Mouse (Mus musculus) neural tube, embryonic 12.5 days (tissue): Measurements from ENCODE around the gene Cd151. TPM values are rescaled to one million over a fixed set of nuclear protein-coding genes. Genes with fewer than 3 reads are reported as not detected.
A peak's percentile ranks its signal among the peaks of the same experiment; 100 is the strongest.

Experiments
- ATAC-seq: fragments of 200-750 bp; cut with Nextera tagmentation; 2 replicates; pipeline ENCODE4 v1.8.0; 2017; ENCODE audit warnings: low read depth, mild to moderate bottlenecking, moderate TSS enrichment, moderate library complexity; ENCODE audit not compliant: low FRiP score
- H3K27ac ChIP-seq: fragments of 300-500 bp; sonication (generic); 2 replicates; pipeline ENCODE4 v1.5.1; 2016
- H3K27me3 ChIP-seq: fragments of 300-500 bp; sonication (generic); replicated peaks from 2 replicates; pipeline ENCODE4 v1.6.1; 2016; ENCODE audit warnings: mild to moderate bottlenecking
- H3K36me3 ChIP-seq: fragments of 300-500 bp; sonication (generic); 2 replicates; pipeline ENCODE4 v1.6.1; 2016; ENCODE audit warnings: mild to moderate bottlenecking
- H3K4me1 ChIP-seq: fragments of 300-500 bp; sonication (generic); 2 replicates; pipeline ENCODE4 v1.6.1; 2016
- H3K4me2 ChIP-seq: fragments of 300-500 bp; sonication (generic); replicated peaks from 2 replicates; pipeline ENCODE4 v1.6.1; 2016; ENCODE audit warnings: mild to moderate bottlenecking
- H3K4me3 ChIP-seq: fragments of 300-500 bp; sonication (generic); 2 replicates; pipeline ENCODE4 v1.5.1; 2016
- H3K9ac ChIP-seq: fragments of 300-500 bp; sonication (generic); 2 replicates; pipeline ENCODE4 v1.6.1; 2016; ENCODE audit warnings: mild to moderate bottlenecking
- H3K9me3 ChIP-seq: fragments of 300-500 bp; sonication (generic); 2 replicates; pipeline ENCODE4 v1.6.1; 2016; ENCODE audit warnings: mild to moderate bottlenecking
- WGBS: fragments of 180-500 bp; shearing (Covaris S2); methylation state at CpG from one replicate; pipeline ENCODE4 v1.1.7; 2016; 5-methylcytosine and 5-hydroxymethylcytosine counted together
- polyA plus RNA-seq: library from polyadenylated mRNA; unstranded; fragments of >200 nt; fragmentation: Nextera tagmentation; extraction: Ambion mirVana; gene quantifications from 2 replicates; pipeline ENCODE4 v1.2.1, GENCODE M21; 2016

The Cd151 gene
- polyA plus RNA-seq, 1 experiment from 2014 or later, result 20.6 TPM

DNA sequence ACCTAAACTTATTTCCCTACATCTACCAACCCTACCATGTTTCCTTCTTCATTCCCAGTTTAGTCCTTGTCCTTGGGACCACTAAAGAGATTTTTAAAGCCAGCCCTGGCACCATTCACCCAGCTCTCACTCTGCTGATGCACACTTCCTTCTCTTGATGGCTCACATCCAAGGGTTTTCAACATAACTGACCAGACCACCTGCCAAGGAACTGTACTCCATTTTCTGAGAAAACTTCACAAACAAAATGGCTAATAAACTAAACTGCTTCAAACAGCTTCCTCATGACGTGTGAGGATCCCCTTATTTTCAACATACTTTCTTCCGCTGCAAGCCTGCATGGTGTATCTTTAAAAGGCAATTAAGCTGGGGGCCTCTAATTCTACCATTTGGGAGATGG lies 13.6 kb upstream of the Cd151 start:
- WGBS, result 79% methylated on average over 2 of the region's 2 CpGs
- Histone ChIP-seq H3K4me3 (no peak overlapping the region), H3K27ac (no peak overlapping the region), H3K9ac (no peak overlapping the region), H3K4me2 (no peak overlapping the region), H3K36me3 (peaks cover 35% of the 10 kb centered on the region), H3K4me1 (peaks cover 22% of the 10 kb centered on the region), H3K9me3 (no peaks in the 10 kb centered on the region), H3K27me3 (no peaks in the 10 kb centered on the region)
- no peak for ATAC-seq

DNA sequence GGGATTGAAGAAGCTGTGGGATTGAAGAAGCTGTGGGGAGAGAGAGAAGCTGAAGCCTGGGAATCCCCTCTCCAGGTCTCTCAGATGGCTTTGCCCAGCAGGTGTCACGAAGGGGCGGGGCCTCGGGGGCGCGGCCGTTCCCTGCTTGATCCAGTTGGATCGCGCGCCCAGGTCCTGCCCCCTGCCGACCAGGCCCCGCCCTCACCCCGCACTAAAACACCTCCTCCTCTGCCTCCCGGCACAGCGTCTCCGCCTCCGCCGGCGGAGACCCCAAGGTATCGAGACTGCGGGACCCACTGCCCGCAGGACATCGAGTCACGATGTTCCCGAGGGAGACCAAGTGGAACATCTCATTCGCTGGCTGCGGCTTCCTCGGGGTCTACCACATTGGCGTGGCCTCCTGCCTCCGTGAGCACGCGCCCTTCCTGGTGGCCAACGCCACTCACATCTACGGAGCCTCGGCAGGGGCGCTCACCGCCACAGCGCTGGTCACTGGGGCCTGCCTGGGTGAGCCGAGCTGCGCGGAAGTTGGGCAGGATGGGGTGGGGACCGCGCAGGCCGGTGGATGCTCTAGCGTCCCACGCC lies 12.1 kb upstream of the Cd151 start, which contains the start of gene Pnpla2:
Gene Pnpla2 (plus strand): TSS at position 232 of the 585 bp plus-strand sequence.
- under 1% methylated on average over 45 of the region's 45 CpGs for WGBS
- Histone ChIP-seq H3K36me3 (peaks cover 35% of the 10 kb centered on the region), H3K27me3 (peaks cover 9% of the 10 kb centered on the region), H3K4me3 (peak within 1 kb of the TSS; percentile 60), H3K4me2 (peak within 1 kb of the TSS; percentile 97), H3K4me1 (peaks cover 17% of the 10 kb centered on the region), H3K27ac (no peak within 1 kb of the TSS), H3K9ac (peak within 1 kb of the TSS; percentile 73), H3K9me3 (no peaks in the 10 kb centered on the region)
- ATAC-seq, result peak; percentile 78

DNA sequence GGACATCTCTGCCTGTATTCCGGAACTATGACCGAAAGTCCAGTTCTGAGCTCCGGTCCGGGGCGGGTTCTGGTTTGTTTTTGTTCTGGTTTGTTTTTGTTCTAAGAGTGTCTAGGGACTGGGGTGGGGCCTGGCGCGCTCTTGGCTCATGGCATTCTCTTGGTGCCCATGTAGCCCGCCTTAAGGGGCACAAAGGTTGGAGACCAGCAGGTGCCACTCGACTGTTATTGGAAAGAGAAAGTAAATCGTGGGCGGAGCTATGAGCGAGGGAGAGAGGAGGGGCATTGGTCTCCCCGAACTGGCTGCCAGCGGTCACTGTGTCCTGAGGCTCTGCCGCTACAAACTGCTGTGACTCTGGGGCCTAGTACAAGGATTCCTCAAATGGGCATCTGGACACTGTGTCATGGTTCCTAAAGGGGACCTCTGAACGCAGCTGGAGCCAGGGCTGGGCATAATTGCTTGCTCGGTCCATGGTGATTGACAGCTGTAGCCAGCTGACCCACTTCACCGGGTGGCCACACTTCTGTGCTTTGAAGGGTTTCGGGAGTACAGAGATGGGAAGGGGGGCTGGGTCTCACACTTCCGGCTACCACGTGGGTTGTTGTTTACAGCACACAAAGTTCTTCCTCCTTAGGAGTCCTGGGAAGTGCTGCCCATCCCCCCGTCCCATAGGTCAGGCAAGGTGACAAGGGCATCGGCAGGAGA lies 11.4 kb upstream of the Cd151 start:
- peaks cover 17% of the 10 kb centered on the region for H3K4me1 ChIP-seq
- WGBS, result 2% methylated on average over 23 of the region's 23 CpGs

DNA sequence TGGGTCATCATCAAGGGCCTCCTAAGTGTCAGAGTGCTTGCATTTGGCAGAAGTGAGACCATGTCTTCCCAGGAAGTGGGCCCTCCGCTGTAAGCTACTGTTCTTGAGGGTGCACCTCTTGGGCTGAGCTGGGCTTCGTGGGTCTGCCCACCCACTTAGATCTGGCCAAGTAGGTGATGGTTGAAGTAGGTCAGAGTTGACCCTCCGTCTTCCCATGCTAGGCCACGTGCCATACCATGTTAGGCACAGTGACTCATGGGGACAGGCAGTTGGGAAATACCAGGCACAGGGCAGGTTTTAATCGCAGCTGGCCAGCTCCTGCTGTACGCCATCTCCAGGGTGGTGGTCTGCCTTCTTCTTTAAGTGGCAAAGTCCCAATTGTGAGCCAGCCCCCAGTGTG lies 10.5 kb upstream of the Cd151 start:
- H3K4me1 ChIP-seq, result peaks cover 22% of the 10 kb centered on the region
- H3K9ac ChIP-seq, result no peak overlapping the region
- 92% methylated on average over 6 of the region's 6 CpGs for WGBS
- H3K27ac ChIP-seq, result no peak overlapping the region
- peaks cover 19% of the 10 kb centered on the region for H3K36me3 ChIP-seq
- H3K9me3 ChIP-seq, result no peaks in the 10 kb centered on the region
- H3K4me2 ChIP-seq, result peak overlapping the region; percentile 97; the same call in 1 of the 2 replicates
- ATAC-seq, result no peak
- no peak overlapping the region for H3K4me3 ChIP-seq
- H3K27me3 ChIP-seq, result peaks cover 26% of the 10 kb centered on the region

More for the DNA sequence above, 11.4 kb upstream of the Cd151 start:
- Histone ChIP-seq H3K27me3 (peaks cover 16% of the 10 kb centered on the region), H3K4me3 (peak overlapping the region; percentile 60), H3K9me3 (no peaks in the 10 kb centered on the region), H3K4me2 (peak overlapping the region; percentile 97), H3K27ac (no peak overlapping the region), H3K9ac (peak overlapping the region; percentile 73), H3K36me3 (peaks cover 28% of the 10 kb centered on the region)
- ATAC-seq, result peak; percentile 54

DNA sequence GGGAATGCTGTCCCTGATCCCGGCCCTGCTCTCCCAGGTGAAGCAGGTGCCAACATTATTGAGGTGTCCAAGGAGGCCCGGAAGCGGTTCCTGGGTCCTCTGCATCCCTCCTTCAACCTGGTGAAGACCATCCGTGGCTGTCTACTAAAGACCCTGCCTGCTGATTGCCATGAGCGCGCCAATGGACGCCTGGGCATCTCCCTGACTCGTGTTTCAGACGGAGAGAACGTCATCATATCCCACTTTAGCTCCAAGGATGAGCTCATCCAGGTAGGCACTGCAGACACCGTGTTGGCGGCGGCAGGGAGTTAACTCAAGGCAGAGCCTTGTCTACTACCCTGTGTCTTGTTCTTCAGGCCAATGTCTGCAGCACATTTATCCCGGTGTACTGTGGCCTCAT lies 10.0 kb upstream of the Cd151 start:
- peaks cover 14% of the 10 kb centered on the region for H3K36me3 ChIP-seq
- H3K4me1 ChIP-seq, result peaks cover 26% of the 10 kb centered on the region
- ATAC-seq, result no peak
- 95% methylated on average over 14 of the region's 14 CpGs for WGBS
- no peak overlapping the region for H3K4me2 ChIP-seq
- no peak overlapping the region for H3K9ac ChIP-seq
- no peak overlapping the region for H3K27ac ChIP-seq
- H3K27me3 ChIP-seq, result peaks cover 31% of the 10 kb centered on the region
- H3K9me3 ChIP-seq, result no peaks in the 10 kb centered on the region
- H3K4me3 ChIP-seq, result no peak overlapping the region

DNA sequence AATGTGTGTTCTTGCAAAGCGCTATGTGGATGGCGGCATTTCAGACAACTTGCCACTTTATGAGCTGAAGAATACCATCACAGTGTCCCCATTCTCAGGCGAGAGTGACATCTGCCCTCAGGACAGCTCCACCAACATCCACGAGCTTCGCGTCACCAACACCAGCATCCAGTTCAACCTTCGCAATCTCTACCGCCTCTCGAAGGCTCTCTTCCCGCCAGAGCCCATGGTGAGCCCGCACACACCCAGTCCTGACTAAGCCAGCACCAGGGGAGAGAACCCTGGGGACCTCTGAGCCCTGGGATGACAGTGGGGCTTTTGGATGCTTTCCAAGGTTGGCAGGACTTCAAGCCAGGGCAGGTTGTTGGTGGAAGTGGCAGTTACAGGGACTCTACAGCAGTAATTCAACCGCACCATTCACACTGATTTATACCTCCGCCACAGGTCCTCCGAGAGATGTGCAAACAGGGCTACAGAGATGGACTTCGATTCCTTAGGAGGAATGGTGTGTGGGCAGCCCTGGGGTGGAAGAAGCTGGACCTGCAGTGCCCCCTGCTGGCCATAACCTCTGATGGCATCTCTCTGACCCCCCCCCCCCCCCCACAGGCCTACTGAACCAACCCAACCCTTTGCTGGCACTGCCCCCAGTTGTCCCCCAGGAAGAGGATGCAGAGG lies 9.1 kb upstream of the Cd151 start:
- peaks cover 40% of the 10 kb centered on the region for H3K27me3 ChIP-seq
- 77% methylated on average over 15 of the region's 15 CpGs for WGBS

DNA sequence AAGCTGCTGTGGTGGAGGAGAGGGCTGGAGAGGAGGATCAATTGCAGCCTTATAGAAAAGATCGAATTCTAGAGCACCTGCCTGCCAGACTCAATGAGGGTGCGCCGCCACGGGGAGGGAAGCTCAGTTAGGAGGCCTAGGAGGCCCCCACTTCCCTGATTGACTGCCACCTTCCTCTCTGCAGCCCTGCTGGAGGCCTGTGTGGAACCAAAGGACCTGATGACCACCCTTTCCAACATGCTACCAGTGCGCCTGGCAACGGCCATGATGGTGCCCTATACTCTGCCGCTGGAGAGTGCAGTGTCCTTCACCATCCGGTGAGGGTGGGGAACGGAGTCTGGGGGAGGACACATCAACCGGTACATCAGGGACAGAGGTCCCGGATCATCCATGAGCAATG lies 8.5 kb upstream of the Cd151 start:
- no peak for ATAC-seq
- peaks cover 45% of the 10 kb centered on the region for H3K27me3 ChIP-seq
- 92% methylated on average over 11 of the region's 11 CpGs for WGBS

More for the DNA sequence above, 9.1 kb upstream of the Cd151 start:
- no peaks in the 10 kb centered on the region for H3K9me3 ChIP-seq
- no peak for ATAC-seq
- no peak overlapping the region for H3K9ac ChIP-seq
- H3K27ac ChIP-seq, result no peak overlapping the region
- H3K36me3 ChIP-seq, result peaks cover 12% of the 10 kb centered on the region
- H3K4me1 ChIP-seq, result peaks cover 26% of the 10 kb centered on the region
- no peak overlapping the region for H3K4me3 ChIP-seq
- H3K4me2 ChIP-seq, result no peak overlapping the region

DNA sequence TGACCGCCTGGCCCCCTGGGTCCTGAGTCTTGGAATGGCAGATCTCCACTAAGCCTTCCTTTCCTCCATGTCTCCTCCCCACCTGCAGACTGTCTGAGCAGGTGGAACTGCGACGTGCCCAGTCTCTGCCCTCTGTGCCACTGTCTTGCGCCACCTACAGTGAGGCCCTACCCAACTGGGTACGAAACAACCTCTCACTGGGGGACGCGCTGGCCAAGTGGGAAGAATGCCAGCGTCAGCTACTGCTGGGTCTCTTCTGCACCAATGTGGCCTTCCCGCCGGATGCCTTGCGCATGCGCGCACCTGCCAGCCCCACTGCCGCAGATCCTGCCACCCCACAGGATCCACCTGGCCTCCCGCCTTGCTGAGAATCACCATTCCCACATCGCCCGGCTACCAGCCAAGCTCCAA lies 7.9 kb upstream of the Cd151 start:
- H3K4me3 ChIP-seq, result no peak overlapping the region
- no peak overlapping the region for H3K9ac ChIP-seq
- no peak for ATAC-seq
- H3K36me3 ChIP-seq, result peaks cover 12% of the 10 kb centered on the region
- no peaks in the 10 kb centered on the region for H3K9me3 ChIP-seq
- H3K4me1 ChIP-seq, result peaks cover 26% of the 10 kb centered on the region
- WGBS, result 91% methylated on average over 17 of the region's 17 CpGs
- no peak overlapping the region for H3K27ac ChIP-seq
- peaks cover 51% of the 10 kb centered on the region for H3K27me3 ChIP-seq
- no peak overlapping the region for H3K4me2 ChIP-seq

More for the DNA sequence above, 8.5 kb upstream of the Cd151 start:
- Histone ChIP-seq H3K4me3 (no peak overlapping the region), H3K4me2 (no peak overlapping the region), H3K27ac (no peak overlapping the region), H3K9me3 (no peaks in the 10 kb centered on the region), H3K36me3 (peaks cover 12% of the 10 kb centered on the region), H3K9ac (no peak overlapping the region), H3K4me1 (peaks cover 26% of the 10 kb centered on the region)

DNA sequence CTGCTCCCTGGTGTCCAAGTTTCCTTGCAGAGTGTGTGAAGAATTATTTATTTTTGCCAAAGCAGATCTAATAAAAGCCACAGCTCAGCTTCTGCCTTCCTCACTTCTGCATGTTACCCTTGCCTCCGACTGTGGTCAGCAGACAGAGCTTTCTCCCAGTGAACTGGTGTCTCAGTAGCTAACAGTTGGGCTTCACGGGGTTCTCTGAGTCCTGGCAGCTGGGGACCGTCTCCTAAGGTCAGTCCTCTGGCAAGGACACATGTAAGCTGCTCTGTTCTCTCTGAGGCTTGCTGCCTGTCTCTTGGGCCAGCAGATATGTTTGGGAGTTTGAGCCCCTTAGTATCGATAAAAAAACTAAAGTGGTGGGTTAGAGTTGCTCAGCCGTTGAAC lies 7.2 kb upstream of the Cd151 start:
- Histone ChIP-seq H3K4me2 (no peak overlapping the region), H3K36me3 (peaks cover 12% of the 10 kb centered on the region), H3K27me3 (peaks cover 58% of the 10 kb centered on the region), H3K4me3 (no peak overlapping the region), H3K9ac (no peak overlapping the region), H3K27ac (no peak overlapping the region), H3K9me3 (no peaks in the 10 kb centered on the region), H3K4me1 (peaks cover 23% of the 10 kb centered on the region)
- WGBS, result 77% methylated on average over 5 of the region's 5 CpGs
- ATAC-seq, result no peak

DNA sequence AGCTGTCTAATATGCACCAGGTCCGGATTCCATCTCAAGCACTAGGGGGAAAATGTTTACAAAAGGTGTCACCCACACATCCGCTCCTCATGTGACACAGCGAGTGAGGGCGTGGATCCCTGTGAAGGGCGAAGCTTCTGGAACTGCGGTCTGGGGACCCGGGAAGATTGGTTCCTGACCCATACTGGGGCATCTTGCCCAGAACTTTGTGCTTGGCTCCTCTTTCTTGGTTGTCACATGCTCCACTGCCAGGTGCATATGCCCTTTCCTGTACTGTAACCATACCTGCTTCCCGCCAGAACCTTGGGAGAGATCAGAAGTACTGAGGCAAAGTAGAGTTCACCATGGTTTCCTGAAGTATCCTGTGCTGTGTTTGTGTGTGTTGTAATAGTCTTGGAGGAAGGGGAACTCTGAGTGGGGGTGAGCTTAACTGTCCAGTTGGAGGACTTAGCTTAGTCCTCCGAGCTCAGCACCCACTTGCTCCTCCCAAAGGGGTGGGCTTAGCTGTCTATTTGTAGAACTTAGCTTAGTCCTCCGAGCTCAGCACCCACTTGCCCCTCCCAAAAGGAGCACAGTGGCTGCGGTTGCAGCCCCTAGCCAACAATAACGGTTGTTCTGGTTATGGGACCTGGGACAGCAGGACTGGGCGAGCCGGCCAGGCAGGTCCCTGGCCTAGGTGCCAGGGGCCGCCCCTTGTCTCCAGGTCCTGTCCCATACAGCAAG lies 6.6 kb upstream of the Cd151 start, which contains the start of gene Cracr2b:
Gene Cracr2b (plus strand): TSS at position 704 of the 723 bp plus-strand sequence.
- 77% methylated on average over 15 of the region's 15 CpGs for WGBS
- Histone ChIP-seq H3K4me2 (peak within 1 kb of the TSS; percentile 60), H3K27me3 (peaks cover 64% of the 10 kb centered on the region), H3K36me3 (peaks cover 12% of the 10 kb centered on the region), H3K4me3 (peak within 1 kb of the TSS; percentile 30), H3K27ac (no peak within 1 kb of the TSS), H3K4me1 (peaks cover 23% of the 10 kb centered on the region), H3K9ac (peak within 1 kb of the TSS; percentile 51), H3K9me3 (no peaks in the 10 kb centered on the region)
- no peak for ATAC-seq

DNA sequence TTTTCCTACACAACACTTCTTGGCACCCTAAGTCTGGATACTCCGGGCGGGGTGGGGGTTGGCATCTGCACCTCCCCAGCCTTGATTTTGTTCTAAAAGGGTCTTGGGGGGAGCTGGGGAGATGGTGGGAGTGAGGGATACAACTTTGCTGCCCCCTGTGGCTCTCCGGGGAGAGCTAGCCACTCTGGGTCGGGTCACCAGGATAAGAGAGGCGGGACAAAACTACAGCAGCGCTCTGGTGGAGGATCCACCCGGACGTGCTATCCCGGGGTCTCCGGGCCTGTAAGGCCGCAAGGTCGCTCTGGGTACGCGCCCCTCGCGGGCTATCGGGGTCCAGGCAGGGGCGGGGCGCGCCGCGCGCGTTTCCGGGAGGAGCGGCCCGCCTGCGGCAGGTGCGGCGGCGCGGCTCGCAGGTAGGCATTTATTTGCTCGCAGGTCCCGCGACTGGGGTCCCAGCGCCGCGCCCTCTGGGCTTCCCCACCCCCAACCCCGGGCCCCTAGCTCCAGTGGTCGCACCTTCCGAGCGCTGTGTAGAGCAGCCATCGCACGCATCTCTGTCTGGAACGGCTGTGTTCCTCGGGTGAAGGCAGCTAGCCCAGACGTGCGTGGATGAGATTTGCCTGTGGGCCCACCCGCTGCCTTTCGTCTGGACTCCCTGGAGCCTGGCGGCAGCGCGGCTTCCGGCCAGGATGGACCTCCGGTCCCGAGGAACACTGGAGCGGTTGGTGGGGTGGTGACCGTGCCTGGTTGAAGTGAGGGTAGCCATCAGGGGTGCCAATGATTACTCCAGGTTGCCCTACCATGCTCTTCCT lies 5.5 kb upstream of the Cd151 start:
- Histone ChIP-seq H3K36me3 (peaks cover 12% of the 10 kb centered on the region), H3K9me3 (no peaks in the 10 kb centered on the region), H3K27me3 (peaks cover 76% of the 10 kb centered on the region), H3K4me2 (peak overlapping the region; percentile 60), H3K4me3 (peak overlapping the region; percentile 30), H3K9ac (peak overlapping the region; percentile 51), H3K27ac (no peak overlapping the region), H3K4me1 (peaks cover 11% of the 10 kb centered on the region)
- no peak for ATAC-seq
- WGBS, result 3% methylated on average over 59 of the region's 59 CpGs
